Mouse (Mus musculus) cerebellum, postnatal 4 days (tissue): ENCODE results near the gene Hyls1.
A peak's percentile ranks its signal among the peaks of the same experiment; 100 is the strongest.
"Not testable (repeated sequence)": the region's sequence is repeated elsewhere in the genome, so short reads cannot be mapped to it uniquely, and the experiment has no call there.

Experiments used
- DNase-seq, 2 experiments: peaks; one replicate each; pipeline ENCODE4 v3.0.0; 2022; ENCODE audit warnings: low spot score in 2 of 2, mixed read lengths in 1 of 2

Gene Hyls1

GRCm38 (mm10) chr9:35569571-35570534, at the start of gene Hyls1, which contains the start of gene Pate2:
TSS of gene Hyls1 (minus strand) at chr9:35570398.
TSS of gene Pate2 (plus strand) at chr9:35570284.
- DNase-seq = peak; percentile 72 to 88

- not testable (repeated sequence) for DNase-seq
Observed at GRCm38 (mm10) chr9:35616784-35617183, 46.6 kb upstream of the Hyls1 start.

- no peak for DNase-seq
Observed at GRCm38 (mm10) chr9:35614005-35614404, 43.8 kb upstream of the Hyls1 start.

- no peak for DNase-seq
Observed at GRCm38 (mm10) chr9:35611841-35612240, 41.6 kb upstream of the Hyls1 start, which contains the start of gene Pate4. TSS of gene Pate4 (minus strand) at chr9:35611941.

- DNase-seq = no peak
Observed at GRCm38 (mm10) chr9:35607647-35608405, 37.6 kb upstream of the Hyls1 start.

- DNase-seq = no peak
Observed at GRCm38 (mm10) chr9:35592903-35593302, 22.7 kb upstream of the Hyls1 start.

GRCm38 (mm10) chr9:35587674-35588073, 17.5 kb upstream of the Hyls1 start:
- DNase-seq = no peak

- no peak for DNase-seq
Observed at GRCm38 (mm10) chr9:35574416-35574815, 4.2 kb upstream of the Hyls1 start.

GRCm38 (mm10) chr9:35570663-35571062, 465 bp upstream of the Hyls1 start:
- DNase-seq = no peak

- DNase-seq = no peak
Observed at GRCm38 (mm10) chr9:35567995-35568394, 2.2 kb downstream of the Hyls1 start.

GRCm38 (mm10) chr9:35564536-35565240, 5.5 kb downstream of the Hyls1 start:
- DNase-seq = no peak

- DNase-seq = no peak
Observed at GRCm38 (mm10) chr9:35561583-35561982, 8.6 kb downstream of the Hyls1 start.

GRCm38 (mm10) chr9:35561076-35561475, 9.1 kb downstream of the Hyls1 start:
- no peak for DNase-seq

- peak; percentile 68 to 83 for DNase-seq
Observed at GRCm38 (mm10) chr9:35559009-35559890, 10.9 kb downstream of the Hyls1 start.

GRCm38 (mm10) chr9:35558257-35559008, 11.8 kb downstream of the Hyls1 start, which contains the start of the genes Ddx25 and Pus3:
TSS of gene Ddx25 (minus strand) at chr9:35558528.
TSS of gene Pus3 (plus strand) at chr9:35558595.
- DNase-seq = peak; percentile 54 to 82

- DNase-seq = no peak
Observed at GRCm38 (mm10) chr9:35556494-35557102, 13.6 kb downstream of the Hyls1 start.

GRCm38 (mm10) chr9:35548455-35548854, 21.7 kb downstream of the Hyls1 start:
- no peak for DNase-seq

- no peak for DNase-seq
Observed at GRCm38 (mm10) chr9:35546745-35547144, 23.5 kb downstream of the Hyls1 start.

GRCm38 (mm10) chr9:35545704-35546103, 24.5 kb downstream of the Hyls1 start:
- no peak for DNase-seq
